Mouse (Mus musculus) CH12.LX (cell line): ENCODE data around the gene Ttf2.

Experiments
- CHD1 ChIP-seq: IDR thresholded peaks from 2 replicates; pipeline ENCODE4 v1.6.1; 2012; ENCODE audit warnings: low read depth, low read length, improper control_type of control experiment, inconsistent platforms
- EP300 ChIP-seq: IDR thresholded peaks from 2 replicates; pipeline ENCODE4 v1.6.1; 2011; ENCODE audit warnings: low read length, improper control_type of control experiment
- POLR2A ChIP-seq: IDR thresholded peaks from 2 replicates; pipeline ENCODE4 v1.6.1; 2011; ENCODE audit warnings: low read depth, mild to moderate bottlenecking, improper control_type of control experiment, low read length
- POLR2AphosphoS2 ChIP-seq: IDR thresholded peaks from 2 replicates; pipeline ENCODE4 v1.6.1; 2011; ENCODE audit warnings: low read depth, low read length, improper control_type of control experiment
- TCF12 ChIP-seq: IDR thresholded peaks from 2 replicates; pipeline ENCODE4 v1.6.1; 2014; ENCODE audit warnings: low read depth, mild to moderate bottlenecking, inconsistent platforms, low read length, improper control_type of control experiment
- UBTF ChIP-seq: IDR thresholded peaks from 2 replicates; pipeline ENCODE4 v1.6.1; 2012; ENCODE audit warnings: low read depth, mild to moderate bottlenecking, inconsistent platforms, low read length, improper control_type of control experiment, moderate library complexity
- ZKSCAN1 ChIP-seq: IDR thresholded peaks from 2 replicates; pipeline ENCODE4 v1.6.1; 2012; ENCODE audit warnings: low read depth, inconsistent platforms, low read length, improper control_type of control experiment, borderline replicate concordance

GRCm38 (mm10) chr3:101005392-101005791, 35.9 kb upstream of the Ttf2 start:
- TF ChIP-seq CHD1 (no peak), POLR2A (no peak), UBTF (no peak), TCF12 (no peak), POLR2AphosphoS2 (no peak), ZKSCAN1 (no peak), EP300 (no peak)
